8 mouse cellular contexts compared by ENCODE assay signal in genomic region chr17:84026110-84026509, GRCm38 (mm10).
A peak's percentile ranks its signal among the peaks of the same experiment; 100 is the strongest.
DNase-seq lines count a peak whose midpoint lies in the region; ATAC-seq and TF ChIP-seq lines count a peak whose summit lies in the region.

No protein-coding gene starts in this region.

- H3K27ac ChIP-seq in forebrain, postnatal 0 days (ENCODE audit: low read depth, low read length), result no peak overlapping the region
- H3K27ac ChIP-seq in forebrain, embryonic 12.5 days, result no peak overlapping the region
- peak overlapping the region; percentile 17; the same call in 1 of the 2 replicates for H3K27ac ChIP-seq in spleen, adult 2 months (ENCODE audit: insufficient read depth, low read length)

- H3K36me3 ChIP-seq in forebrain, postnatal 0 days (ENCODE audit: insufficient read depth), result no peaks in the 10 kb centered on the region
- no peaks in the 10 kb centered on the region for H3K36me3 ChIP-seq in forebrain, embryonic 12.5 days (replicated peaks)
- no peaks in the 10 kb centered on the region for H3K36me3 ChIP-seq in spleen, adult 2 months (ENCODE audit: control insufficient read depth, insufficient read depth, low read length)

- DNase-seq in forebrain, postnatal 0 days, result no peak
- no peak for DNase-seq in spleen, adult 2 months (ENCODE audit: low read depth in 1 of 2, low spot score in 2 of 2)
- DNase-seq in spleen, postnatal 14 days (ENCODE audit: low spot score in 2 of 2), result no peak
- DNase-seq in heart, adult 11 months, result peak; percentile 97
- DNase-seq in layer of hippocampus, adult 9-11 months, result peak; percentile 66
- DNase-seq in ovary, postnatal 14 days (ENCODE audit: low spot score), result peak; percentile 47
- DNase-seq in spleen, adult 18-20 months, result no peak

- no peaks in the 10 kb centered on the region for H3K4me1 ChIP-seq in forebrain, postnatal 0 days (ENCODE audit: insufficient read depth)
- H3K4me1 ChIP-seq in forebrain, embryonic 12.5 days, result peaks cover 12% of the 10 kb centered on the region
- peaks cover 10% of the 10 kb centered on the region; the same call in 1 of the 2 replicates for H3K4me1 ChIP-seq in spleen, adult 2 months (ENCODE audit: control insufficient read depth, insufficient read depth, insufficient read length)

- TF ChIP-seq POLR2A in spleen, adult 2 months (IDR thresholded peaks at IDR 0.05; ENCODE audit: low read depth, low read length), result no peak

- H3K27me3 ChIP-seq in forebrain, postnatal 0 days (ENCODE audit: insufficient read depth, low read length), result no peaks in the 10 kb centered on the region
- peaks cover 8% of the 10 kb centered on the region; the same call in 1 of the 2 replicates for H3K27me3 ChIP-seq in forebrain, embryonic 12.5 days
- no peaks in the 10 kb centered on the region for H3K27me3 ChIP-seq in spleen, adult 2 months (ENCODE audit: control insufficient read depth, insufficient read depth, low read length)

- H3K9me3 ChIP-seq in forebrain, postnatal 0 days (ENCODE audit: low read length), result no peaks in the 10 kb centered on the region
- H3K9me3 ChIP-seq in forebrain, embryonic 12.5 days, result peaks cover 6% of the 10 kb centered on the region; the same call in 1 of the 2 replicates

- TF ChIP-seq CTCF in forebrain, postnatal 0 days (IDR thresholded peaks at IDR 0.05; ENCODE audit: low read depth), result no peak
- no peak for TF ChIP-seq CTCF in spleen, adult 2 months (IDR thresholded peaks at IDR 0.05; ENCODE audit: extremely low read depth, insufficient read depth, insufficient read length, insufficient replicate concordance)

- WGBS in forebrain, postnatal 0 days, result 27% methylated on average over 9 of the region's 9 CpGs
- WGBS in forebrain, embryonic 12.5 days, result 29% methylated on average over 9 of the region's 9 CpGs
- WGBS in spleen, adult 2 months, result 24% methylated on average over 9 of the region's 9 CpGs

- no peak overlapping the region for H3K4me3 ChIP-seq in forebrain, postnatal 0 days (ENCODE audit: low read depth, low read length)
- H3K4me3 ChIP-seq in forebrain, embryonic 12.5 days (replicated peaks), result no peak overlapping the region
- H3K4me3 ChIP-seq in spleen, adult 2 months (ENCODE audit: extremely low read depth, insufficient read depth, insufficient read length), result no peak overlapping the region

- peak; percentile 10; the same call in 1 of the 2 replicates for ATAC-seq in forebrain, postnatal 0 days
- no peak for ATAC-seq in forebrain, embryonic 12.5 days (ENCODE audit: low FRiP score)

- no peak overlapping the region for H3K4me2 ChIP-seq in forebrain, postnatal 0 days (ENCODE audit: low read depth)
- H3K4me2 ChIP-seq in forebrain, embryonic 12.5 days, result no peak overlapping the region

- no peak overlapping the region for H3K9ac ChIP-seq in forebrain, postnatal 0 days
- no peak overlapping the region for H3K9ac ChIP-seq in forebrain, embryonic 12.5 days

Comparison
In these comparisons a context has a peak if more than half of its experiments do, and no peak if none do; other contexts are left out.
1. DNase-seq: peak in heart, adult 11 months (single experiment), layer of hippocampus, adult 9-11 months (single experiment) and ovary, postnatal 14 days (single experiment); none in forebrain, postnatal 0 days (single experiment), spleen, adult 2 months (0 of 2), spleen, postnatal 14 days (0 of 2) and spleen, adult 18-20 months (0 of 2).